Mouse (Mus musculus) CH12.LX (cell line): ENCODE measurements at regions not wholly inside any gene's neighbourhood (a gene's known extent, or its start where the extent isn't known, plus 50 kb on each side); places are given as distances from the start of the nearest gene placed in this dataset.

Experiments used
- DNase-seq: peaks from one replicate; pipeline ENCODE4 v3.0.0-alpha.2; 2013; ENCODE audit errors: extremely low read depth
- H3K27ac ChIP-seq: 2 replicates; pipeline ENCODE4 v1.5.1; 2012; ENCODE audit warnings: low read depth, mild to moderate bottlenecking, control low read depth, moderate library complexity; ENCODE audit not compliant: insufficient read depth
- H3K27me3 ChIP-seq: replicated peaks from 2 replicates; pipeline ENCODE3; 2012; ENCODE audit warnings: inconsistent platforms
- H3K36me3 ChIP-seq, 2 experiments: replicated peaks in 1 of 2; 2 replicates each; pipeline versions ENCODE3 to v1.6.1; 2012; ENCODE audit warnings: inconsistent platforms in 1 of 2, low read length in 1 of 2, mild to moderate bottlenecking in 1 of 2, mixed read lengths in 1 of 2, moderate library complexity in 1 of 2; ENCODE audit not compliant: control insufficient read depth in 1 of 2, insufficient read depth in 1 of 2
- H3K4me1 ChIP-seq, 2 experiments: 2 replicates each; pipeline ENCODE4 v1.6.1; 2012; ENCODE audit warnings: inconsistent platforms in 1 of 2, moderate library complexity in 1 of 2; ENCODE audit not compliant: insufficient read depth in 2 of 2, control insufficient read depth in 1 of 2
- H3K4me2 ChIP-seq: 2 replicates; pipeline ENCODE4 v1.6.1; 2012; ENCODE audit warnings: low read depth, mild to moderate bottlenecking, control low read depth; ENCODE audit not compliant: poor library complexity, insufficient read depth, severe bottlenecking
- H3K4me3 ChIP-seq, 3 experiments: fragments of 150-350 bp in 1 of 3; sonication (generic) in 1 of 3; replicated peaks in 1 of 3; 2 replicates each; pipeline versions ENCODE3 to v1.5.1; 2011 to 2012; ENCODE audit warnings: low read depth in 2 of 3, low read length in 2 of 3, mild to moderate bottlenecking in 2 of 3, moderate library complexity in 2 of 3, control low read depth in 1 of 3, improper control_type of control experiment in 1 of 3, inconsistent platforms in 1 of 3, mixed read lengths in 1 of 3; ENCODE audit not compliant: poor library complexity in 1 of 3
- H3K79me2 ChIP-seq: replicated peaks from 2 replicates; pipeline ENCODE4 v1.6.1; 2012; ENCODE audit warnings: mild to moderate bottlenecking, moderate library complexity; ENCODE audit not compliant: control insufficient read depth, poor library complexity, insufficient read depth, severe bottlenecking; ENCODE audit errors: extremely low read depth
- H3K9ac ChIP-seq: 2 replicates; pipeline ENCODE4 v1.6.1; 2012; ENCODE audit warnings: low read depth, mild to moderate bottlenecking, control low read depth, moderate library complexity; ENCODE audit not compliant: insufficient read depth
- H3K9me3 ChIP-seq: replicated peaks from 2 replicates; pipeline ENCODE3; 2012; ENCODE audit warnings: low read length, inconsistent platforms, mixed read lengths
- BHLHE40 ChIP-seq: IDR thresholded peaks from 2 replicates; pipeline ENCODE4 v1.6.1; 2011; ENCODE audit warnings: mild to moderate bottlenecking, low read depth, low read length, improper control_type of control experiment
- CHD2 ChIP-seq: IDR thresholded peaks from 2 replicates; pipeline ENCODE4 v1.6.1; 2011; ENCODE audit warnings: low read length, improper control_type of control experiment
- CTCF ChIP-seq, 2 experiments: IDR thresholded peaks in 1 of 2; conservative IDR thresholded peaks in 1 of 2; 2 replicates each; pipeline ENCODE4 v1.5.1; 2011 to 2012; ENCODE audit warnings: low read depth in 2 of 2, low read length in 2 of 2, improper control_type of control experiment in 1 of 2, inconsistent platforms in 1 of 2, mild to moderate bottlenecking in 1 of 2, moderate library complexity in 1 of 2
- E2F4 ChIP-seq: IDR thresholded peaks from 2 replicates; pipeline ENCODE4 v1.6.1; 2011; ENCODE audit warnings: low read depth, low read length, improper control_type of control experiment; ENCODE audit not compliant: insufficient replicate concordance
- EP300 ChIP-seq: IDR thresholded peaks from 2 replicates; pipeline ENCODE4 v1.6.1; 2011; ENCODE audit warnings: low read length, improper control_type of control experiment
- ETS1 ChIP-seq: conservative IDR thresholded peaks from 2 replicates; pipeline ENCODE4 v1.6.1; 2012; ENCODE audit warnings: low read depth, mild to moderate bottlenecking, inconsistent platforms, low read length, improper control_type of control experiment, moderate library complexity
- KAT2A ChIP-seq: IDR thresholded peaks from 2 replicates; pipeline ENCODE4 v1.6.1; 2012; ENCODE audit warnings: low read length, improper control_type of control experiment, inconsistent platforms; ENCODE audit not compliant: insufficient replicate concordance
- MAX ChIP-seq: IDR thresholded peaks from 2 replicates; pipeline ENCODE4 v1.6.1; 2011; ENCODE audit warnings: low read length, improper control_type of control experiment
- MAZ ChIP-seq: IDR thresholded peaks from 2 replicates; pipeline ENCODE4 v1.6.1; 2012; ENCODE audit warnings: low read depth, mild to moderate bottlenecking, inconsistent platforms, low read length, improper control_type of control experiment, moderate library complexity
- POLR2A ChIP-seq: IDR thresholded peaks from 2 replicates; pipeline ENCODE4 v1.6.1; 2011; ENCODE audit warnings: low read depth, mild to moderate bottlenecking, improper control_type of control experiment, low read length
- RCOR1 ChIP-seq: conservative IDR thresholded peaks from 2 replicates; pipeline ENCODE4 v1.6.1; 2012; ENCODE audit warnings: low read depth, mild to moderate bottlenecking, inconsistent platforms, low read length, improper control_type of control experiment
- TBP ChIP-seq: conservative IDR thresholded peaks from 2 replicates; pipeline ENCODE4 v1.6.1; 2011; ENCODE audit warnings: low read depth, low read length, improper control_type of control experiment
- UBTF ChIP-seq: IDR thresholded peaks from 2 replicates; pipeline ENCODE4 v1.6.1; 2012; ENCODE audit warnings: low read depth, mild to moderate bottlenecking, inconsistent platforms, low read length, improper control_type of control experiment, moderate library complexity
- USF2 ChIP-seq: conservative IDR thresholded peaks from 2 replicates; pipeline ENCODE4 v1.6.1; 2011; ENCODE audit warnings: low read depth, low read length, improper control_type of control experiment
- ZC3H11A ChIP-seq: IDR thresholded peaks from 2 replicates; pipeline ENCODE4 v1.6.1; 2012; ENCODE audit warnings: low read depth, mild to moderate bottlenecking, inconsistent platforms, low read length, improper control_type of control experiment
- ZNF384 ChIP-seq: IDR thresholded peaks from 2 replicates; pipeline ENCODE4 v1.6.1; 2012; ENCODE audit warnings: low read depth, low read length, improper control_type of control experiment, inconsistent platforms
- dilution Hi-C: fragments of 300-500 bp; cut with MboI; formaldehyde crosslinking; loops from 2 replicates; pipeline ENCODE4 v1.14.3; 2020; ENCODE audit warnings: low sequenced_read_pairs; ENCODE audit not compliant: extremely low pct_unique_long_range_greater_than_20kb, extremely low pct_ligation_motif_present
- in situ Hi-C: fragments of 300-500 bp; cut with MboI; formaldehyde crosslinking; loops from 3 replicates; pipeline ENCODE4 v1.14.3; 2019; ENCODE audit warnings: low sequenced_read_pairs, low pct_ligation_motif_present, low pct_unique_long_range_greater_than_20kb, mixed read lengths

DNA sequence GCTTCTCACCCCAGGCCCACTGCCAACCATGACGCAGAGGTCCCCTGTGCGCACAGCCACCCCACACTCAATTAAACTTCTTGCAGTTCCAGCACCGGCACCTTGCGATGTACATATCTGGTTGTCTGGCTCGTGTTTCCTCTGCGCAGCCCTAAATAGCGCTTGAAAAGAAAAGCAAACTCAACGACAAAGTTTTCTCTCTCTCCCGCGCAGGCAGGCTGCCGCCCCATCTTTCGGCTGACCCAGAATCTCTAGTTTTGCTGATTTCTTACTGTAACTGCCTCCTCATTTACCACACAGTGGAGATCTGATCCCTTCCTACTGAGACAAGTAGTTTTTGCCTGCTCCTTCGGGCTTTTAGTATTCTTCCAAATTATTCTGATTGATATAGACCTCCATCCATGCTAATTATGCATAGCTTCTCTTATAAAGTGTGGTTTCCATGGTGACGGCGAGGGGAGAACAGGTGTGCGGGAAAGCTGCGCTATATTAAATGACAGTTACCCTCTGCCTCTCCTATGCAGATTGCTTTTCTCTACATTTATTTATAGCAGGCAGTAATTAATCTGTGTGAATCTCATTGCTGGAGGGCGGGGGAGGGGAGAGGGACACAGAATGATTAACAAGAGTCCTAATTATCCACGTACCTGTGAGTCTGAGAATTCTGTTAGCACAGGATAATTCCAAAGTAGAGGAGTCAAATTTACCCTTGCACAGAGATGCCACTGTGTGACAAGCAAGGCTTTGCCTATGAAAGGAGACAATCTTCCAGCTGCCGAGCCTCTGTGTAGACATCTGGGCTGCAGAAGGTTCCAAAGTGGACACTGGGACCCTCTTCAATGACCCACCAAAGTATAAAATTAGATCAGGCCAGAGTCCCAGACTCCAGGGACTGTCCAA is 200.2 kb downstream of the Pdcd6ip start:
- no peaks in the 10 kb centered on the region for H3K79me2 ChIP-seq
- no peak overlapping the region for H3K9ac ChIP-seq
- TF ChIP-seq EP300 (no peak), TBP (no peak), POLR2A (no peak), USF2 (no peak), CHD2 (no peak), CTCF (conservative IDR thresholded peaks at IDR 0.05 in 1 of 2, IDR thresholded peaks at IDR 0.05 in 1 of 2; ENCODE audit: low read depth in 2 of 2, low read length in 2 of 2) (no peak)
- no peak overlapping the region for H3K4me3 ChIP-seq
- no peak for DNase-seq
- H3K36me3 ChIP-seq, result no peaks in the 10 kb centered on the region
- no peaks in the 10 kb centered on the region for H3K27me3 ChIP-seq
- no peaks in the 10 kb centered on the region for H3K9me3 ChIP-seq
- H3K27ac ChIP-seq, result no peak overlapping the region
- no peak overlapping the region for H3K4me2 ChIP-seq
- H3K4me1 ChIP-seq, result no peaks in the 10 kb centered on the region
- dilution Hi-C loops, result no loop called here
- in situ Hi-C loops, result no loop called here

DNA sequence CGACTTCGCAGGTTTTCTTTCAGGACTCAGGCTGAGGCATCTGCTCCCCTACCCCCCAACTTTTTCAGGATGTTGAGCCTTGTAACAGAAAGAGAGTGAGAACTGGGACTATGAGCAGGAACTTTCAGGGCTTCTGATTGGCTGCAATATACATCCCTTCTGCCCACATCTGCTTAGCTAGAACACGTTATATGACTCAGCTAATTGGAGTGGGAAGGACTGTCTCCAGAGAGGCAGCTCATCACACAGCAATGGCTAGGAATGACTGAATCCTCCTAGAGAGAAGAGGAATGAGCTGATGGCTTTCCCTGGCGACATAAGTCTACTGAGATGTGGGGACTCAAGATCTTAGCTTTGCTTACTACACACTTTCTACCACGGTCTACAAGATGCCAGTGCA is 208.8 kb downstream of the Pdcd6ip start:
- in situ Hi-C loops (no loop called here), dilution Hi-C loops (no loop called here)
- Histone ChIP-seq H3K36me3 (no peaks in the 10 kb centered on the region), H3K27me3 (no peaks in the 10 kb centered on the region), H3K4me3 (no peak overlapping the region), H3K9ac (no peak overlapping the region), H3K4me1 (peaks cover 0 to 9% of the 10 kb centered on the region in 2 experiments; a peak in 2 of 4 replicates), H3K4me2 (no peak overlapping the region), H3K9me3 (no peaks in the 10 kb centered on the region), H3K79me2 (no peaks in the 10 kb centered on the region), H3K27ac (no peak overlapping the region)
- TF ChIP-seq ZNF384 (no peak), KAT2A (no peak), ETS1 (no peak), BHLHE40 (no peak), MAZ (no peak), MAX (no peak), EP300 (no peak), E2F4 (no peak), UBTF (no peak), CHD2 (no peak), RCOR1 (no peak), ZC3H11A (no peak)
- no peak for DNase-seq
